Mouse (Mus musculus) neutrophil, adult 59 days (primary cell): ENCODE results near the gene Olfr676. TPM values are rescaled to one million over a fixed set of nuclear protein-coding genes. Genes with fewer than 3 reads are reported as not detected.

Source experiments
- total RNA-seq, 2 experiments: library from RNA; stranded (reverse); gene quantifications; 1 replicate in 1 of 2; 2 replicates in 1 of 2; pipeline ENCODE4 v1.2.4; 2023

Gene Olfr676
- total RNA-seq: not detected

GRCm38 (mm10) chr7:105032398-105032797, at the start of gene Olfr676:
Gene Olfr676 (plus strand): TSS chr7:105032698.

GRCm38 (mm10) chr7:105001929-105002328, 30.6 kb upstream of the Olfr676 start, which contains the start of gene Olfr672:
Gene Olfr672 (minus strand): TSS chr7:105002029.

GRCm38 (mm10) chr7:105028360-105028759, 4.1 kb upstream of the Olfr676 start, which contains the start of gene Olfr675:
Gene Olfr675 (minus strand): TSS chr7:105028460.

GRCm38 (mm10) chr7:105064175-105064574, 31.7 kb downstream of the Olfr676 start, which contains the start of gene Olfr678:
Gene Olfr678 (plus strand): TSS chr7:105064475.

GRCm38 (mm10) chr7:105080905-105081304, 48.4 kb downstream of the Olfr676 start, which contains the start of gene Olfr679:
Gene Olfr679 (plus strand): TSS chr7:105081205.

Other genes starting within 250 kb of the Olfr676 start
- under 1 TPM in 1 of 2 experiments, not detected in 1; 0.24 TPM for gene Usp17lb, start 190.1 kb upstream of the Olfr676 start, total RNA-seq
- gene Usp17la, start 175.7 kb upstream of the Olfr676 start, total RNA-seq: not detected
- gene Olfr665, start 154.7 kb upstream of the Olfr676 start, total RNA-seq: not detected
- gene Olfr666, start 136.7 kb upstream of the Olfr676 start, total RNA-seq: not detected
- not detected for gene Olfr667, start 111.2 kb upstream of the Olfr676 start, total RNA-seq
- gene Olfr668, start 104.6 kb upstream of the Olfr676 start, total RNA-seq: not detected
- gene Olfr669, start 98.5 kb upstream of the Olfr676 start, total RNA-seq: not detected
- not detected for gene Olfr670, start 70.1 kb upstream of the Olfr676 start, total RNA-seq
- gene Olfr671, start 53.6 kb upstream of the Olfr676 start, total RNA-seq: not detected
- not detected for gene Olfr672, start 30.7 kb upstream of the Olfr676 start, total RNA-seq
- not detected for gene Olfr675, start 4.2 kb upstream of the Olfr676 start, total RNA-seq
- gene Olfr677, start 18.7 kb downstream of the Olfr676 start, total RNA-seq: not detected
- gene Olfr678, start 31.8 kb downstream of the Olfr676 start, total RNA-seq: not detected
- not detected for gene Olfr679, start 48.5 kb downstream of the Olfr676 start, total RNA-seq
- gene Olfr680-ps1, start 60.1 kb downstream of the Olfr676 start, total RNA-seq: not detected
- not detected for gene Olfr681, start 84.1 kb downstream of the Olfr676 start, total RNA-seq
- gene Olfr683, start 114.3 kb downstream of the Olfr676 start, total RNA-seq: not detected
- gene Olfr684, start 131.0 kb downstream of the Olfr676 start, total RNA-seq: not detected
- gene Olfr685, start 153.3 kb downstream of the Olfr676 start, total RNA-seq: not detected
- not detected for gene Olfr686, start 174.8 kb downstream of the Olfr676 start, total RNA-seq